Mouse (Mus musculus) kidney, postnatal 36 days (tissue): ENCODE measurements around the gene Fto.

Source experiments
- DNase-seq, 2 experiments: peaks; one replicate each; pipeline ENCODE4 v3.0.0; 2021 to 2022; ENCODE audit warnings: mixed read lengths in 2 of 2

The Fto gene

DNA sequence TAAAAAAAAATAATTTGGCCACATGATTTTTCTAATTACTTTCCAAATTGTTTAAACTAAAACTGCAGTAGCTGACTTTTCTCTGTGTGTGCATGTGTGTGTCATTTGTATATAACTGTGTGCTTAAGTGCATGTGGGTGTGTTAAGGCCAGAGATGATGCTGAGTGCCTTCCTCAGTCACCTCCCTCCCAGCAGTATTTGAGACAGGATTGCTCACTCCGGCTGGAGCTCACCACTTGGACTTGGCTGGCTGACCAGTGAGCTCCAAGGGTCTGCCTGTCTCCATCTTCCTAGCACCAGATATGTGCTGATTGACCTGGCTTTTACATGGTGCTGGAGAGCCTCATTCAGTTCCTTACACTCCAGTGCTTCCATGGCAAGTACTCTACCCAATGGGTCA lies 144.7 kb downstream of the Fto start:
- DNase-seq: no peak

DNA sequence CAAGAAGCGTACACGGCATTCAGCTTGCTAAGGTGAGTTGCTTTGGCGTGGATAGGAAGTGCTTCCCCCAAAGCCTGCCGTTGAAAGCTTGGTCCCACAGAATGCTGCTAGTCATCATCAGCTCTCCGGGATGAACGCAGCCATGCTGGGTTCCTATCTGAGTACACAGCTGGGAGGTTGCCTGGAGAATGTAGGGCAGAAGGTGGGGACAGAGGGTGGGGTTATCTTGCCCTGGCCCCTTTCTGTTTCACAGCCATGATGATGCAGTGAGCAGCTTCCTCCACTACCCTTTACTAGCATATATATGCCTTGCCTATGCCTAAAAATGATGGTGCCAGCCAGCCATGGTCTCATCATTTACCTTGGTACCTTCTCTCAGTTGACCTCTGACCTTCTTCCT lies 147.6 kb downstream of the Fto start:
- no peak for DNase-seq

DNA sequence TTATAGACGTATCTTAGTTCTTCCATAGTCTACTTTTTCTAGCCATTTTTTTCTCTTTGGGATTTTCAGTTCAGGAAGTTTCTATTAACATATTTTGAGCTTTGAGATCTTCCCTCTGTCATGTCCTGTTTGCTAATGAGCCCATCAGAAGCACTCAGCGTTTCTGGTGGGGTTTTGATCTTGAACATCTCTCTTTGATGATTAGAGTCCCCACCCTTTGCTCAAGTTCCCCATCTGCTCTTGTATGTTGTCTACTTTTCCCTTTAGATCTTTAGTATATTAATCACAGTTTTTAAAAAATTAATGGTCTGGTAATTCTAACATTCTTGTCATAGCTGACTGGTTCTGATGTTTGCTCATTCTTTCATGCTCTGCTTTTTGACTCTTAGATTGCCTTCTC lies 150.4 kb downstream of the Fto start:
- no peak for DNase-seq

DNA sequence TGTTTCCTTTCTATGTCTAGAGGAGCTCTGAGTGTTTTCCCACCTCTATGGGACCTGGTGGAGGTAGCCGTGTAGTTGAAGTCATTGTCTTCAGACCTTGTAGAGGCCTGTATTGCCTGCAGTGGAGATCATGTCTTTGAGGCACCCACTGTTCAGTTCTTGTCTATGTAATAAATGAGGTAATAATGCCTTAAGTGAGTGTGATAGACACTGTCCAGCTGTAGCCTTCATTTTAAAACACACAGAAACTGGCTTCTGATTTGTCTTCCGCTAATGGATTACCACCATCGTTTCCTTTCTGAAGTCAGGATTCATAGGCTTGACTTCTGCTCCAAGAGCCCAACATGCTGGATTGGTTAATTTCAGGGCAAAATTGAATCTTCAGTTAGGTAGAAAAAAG lies 154.1 kb downstream of the Fto start:
- DNase-seq: no peak

DNA sequence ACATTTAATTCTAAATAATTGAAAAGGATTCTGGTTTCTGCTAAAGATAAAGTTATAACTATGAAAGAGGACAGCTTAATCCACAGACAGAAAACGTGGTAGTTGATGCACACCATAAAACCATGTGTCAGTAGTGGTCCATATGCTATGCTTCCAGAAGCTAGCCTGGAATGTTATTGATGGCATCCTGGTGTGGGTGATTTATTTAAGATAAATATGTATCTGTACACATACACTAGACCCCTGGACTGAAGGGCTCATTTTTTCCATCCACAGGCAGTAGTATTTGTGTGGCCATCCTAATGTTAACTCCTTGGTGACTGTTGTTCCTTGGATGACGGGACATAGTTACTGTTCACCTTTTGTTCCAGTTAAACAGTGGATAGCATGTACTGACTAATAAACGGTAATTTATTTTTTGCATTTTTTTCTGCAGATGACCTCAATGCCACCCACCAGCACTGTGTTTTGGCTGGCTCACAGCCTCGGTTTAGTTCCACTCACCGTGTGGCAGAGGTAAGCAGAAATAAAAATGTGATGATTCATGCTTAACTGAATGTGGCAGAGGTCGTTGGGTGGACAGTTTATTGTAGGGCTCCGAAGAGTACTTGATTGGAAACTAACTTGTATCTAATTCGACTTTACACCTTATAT lies 154.7 kb downstream of the Fto start:
- peak; percentile 45 to 49 for DNase-seq

DNA sequence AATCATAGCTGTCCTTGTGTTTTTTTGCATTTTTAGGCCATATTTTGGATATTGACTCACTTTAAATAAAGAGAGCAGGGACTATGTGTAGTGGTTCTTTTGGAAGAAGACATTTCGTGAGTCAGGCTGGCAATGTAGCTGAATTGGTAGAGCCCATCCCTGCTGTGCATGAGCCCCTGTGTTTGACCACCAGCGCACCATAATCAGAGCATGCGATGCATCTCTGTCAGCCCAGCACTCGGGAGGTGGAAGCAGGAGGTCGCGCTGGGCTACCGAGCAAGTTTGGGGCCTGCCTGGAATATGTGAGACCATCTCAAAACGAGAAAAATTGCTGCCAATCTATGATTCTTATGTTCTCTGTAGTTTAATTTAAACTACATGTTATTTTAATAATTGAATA lies 156.1 kb downstream of the Fto start:
- no peak for DNase-seq

DNA sequence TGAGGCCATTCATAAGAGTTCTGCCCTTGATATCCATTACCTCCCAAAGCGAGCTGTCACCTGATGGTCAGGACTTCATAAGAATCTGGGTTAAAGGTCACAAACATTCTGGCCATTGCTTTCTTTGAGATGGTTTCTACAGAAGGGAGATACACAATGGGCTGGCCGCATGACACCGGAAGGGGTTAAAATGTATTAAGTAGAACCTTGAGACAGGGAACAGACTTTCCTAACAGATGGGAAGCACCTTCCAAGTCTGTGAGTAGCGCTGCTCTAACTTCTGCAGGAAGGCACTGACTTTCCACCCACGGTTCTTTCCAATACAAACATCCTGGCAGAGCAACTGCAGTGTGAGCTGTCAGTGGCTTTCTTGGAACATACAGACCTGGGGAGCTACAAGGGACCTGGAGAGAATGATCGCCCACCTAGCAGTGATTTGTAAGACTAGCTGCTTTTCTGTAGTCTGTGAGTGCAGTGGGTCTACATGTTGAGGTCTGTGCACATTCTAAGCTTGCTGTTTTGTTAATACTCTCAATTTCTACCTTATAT lies 161.5 kb downstream of the Fto start:
- DNase-seq: no peak

DNA sequence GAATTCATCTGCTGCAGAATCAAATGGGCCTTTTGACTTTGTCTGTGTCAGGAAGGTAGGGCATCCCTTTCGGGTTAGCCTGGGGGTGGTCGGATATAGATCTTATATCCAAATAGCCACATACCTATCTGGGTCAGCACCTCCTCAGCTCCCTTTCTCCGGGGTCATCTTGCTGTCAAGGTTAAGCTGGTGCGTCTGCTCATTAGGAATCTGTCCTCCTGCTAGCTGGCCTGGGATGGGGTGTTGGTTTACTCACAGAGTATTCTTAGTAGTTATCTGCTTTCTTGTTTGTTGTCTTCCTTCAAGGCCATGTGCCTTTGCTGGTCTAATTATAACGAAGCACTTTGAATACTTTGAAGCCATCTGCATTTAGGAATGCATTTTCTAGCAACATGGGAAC lies 163.7 kb downstream of the Fto start:
- DNase-seq: no peak

DNA sequence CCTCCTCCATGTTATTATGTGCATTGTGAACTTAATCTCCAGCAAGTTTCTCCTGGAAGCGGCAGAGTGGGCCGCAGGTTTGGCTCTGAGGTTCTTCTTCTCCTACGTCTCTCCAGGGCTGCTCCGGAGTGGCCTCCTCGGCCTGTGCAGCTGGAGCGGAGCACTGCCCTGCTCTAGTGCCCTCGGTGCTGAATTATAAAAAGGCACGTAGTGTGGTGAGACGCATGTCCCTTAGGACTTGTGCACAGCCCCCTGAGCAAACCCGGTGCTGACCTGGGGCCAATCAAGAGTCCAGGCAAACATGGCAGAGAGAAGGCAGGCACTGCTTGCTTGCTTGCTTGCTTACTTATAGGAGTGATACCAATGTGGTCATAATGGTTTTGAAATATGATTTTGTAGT lies 164.1 kb downstream of the Fto start:
- DNase-seq: no peak

DNA sequence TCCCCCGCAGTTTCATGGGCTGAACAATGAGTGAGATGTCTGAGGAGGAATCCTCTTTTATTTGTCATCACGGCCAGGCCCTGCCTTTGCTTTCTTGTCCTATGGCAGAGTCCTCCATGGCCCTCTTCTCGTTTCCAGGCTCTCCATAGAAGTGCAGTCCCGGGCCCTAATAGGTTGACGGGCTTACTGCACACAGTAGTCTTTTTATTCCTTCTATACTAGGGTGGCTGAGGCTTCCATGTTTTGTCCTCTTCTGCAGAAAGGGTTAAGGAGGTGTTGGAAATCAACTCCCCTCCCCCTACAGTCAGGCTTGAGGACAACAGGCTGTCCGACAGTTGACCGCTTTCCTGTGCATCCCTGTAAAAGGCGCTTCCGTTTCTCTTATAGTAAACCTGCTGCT lies 169.2 kb downstream of the Fto start:
- DNase-seq: no peak

DNA sequence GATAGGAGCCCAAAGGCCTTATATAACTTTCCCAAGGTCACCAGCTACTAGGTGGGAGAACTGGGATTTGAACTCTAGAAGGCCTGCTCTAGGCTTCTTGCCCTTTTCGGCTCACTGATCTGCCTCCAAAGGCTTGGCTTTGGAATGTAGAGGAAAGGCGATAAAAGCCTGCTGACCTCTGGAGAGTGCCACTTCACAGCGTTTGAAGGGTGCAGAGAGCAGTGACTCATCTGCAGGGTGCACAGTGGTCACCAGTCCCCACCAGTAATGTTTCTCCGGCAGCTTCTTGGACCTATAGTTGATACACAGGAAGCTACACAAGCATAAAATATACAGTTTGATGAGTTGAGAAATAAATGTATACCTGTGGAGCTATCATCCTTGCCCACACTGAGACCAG lies 173.1 kb downstream of the Fto start:
- DNase-seq: no peak

DNA sequence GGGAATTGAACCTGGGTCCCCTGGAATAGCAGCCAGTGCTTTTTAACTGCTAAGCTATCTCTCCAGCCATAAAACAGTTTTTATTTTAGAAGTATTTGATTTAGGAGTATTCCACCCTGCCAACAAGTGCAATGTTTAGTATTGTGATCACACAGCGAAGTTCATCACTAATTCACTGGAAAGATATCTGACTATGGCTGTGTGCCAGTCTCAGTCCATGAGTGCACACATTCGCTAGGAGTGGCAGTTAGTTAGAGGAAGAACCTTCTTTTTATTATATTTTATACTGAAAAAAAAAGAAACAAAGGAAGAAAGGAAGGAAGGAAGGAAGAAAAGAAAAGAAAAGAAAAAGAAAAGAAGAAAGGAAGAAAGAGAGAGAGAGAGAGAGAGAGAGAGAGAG lies 174.1 kb downstream of the Fto start:
- DNase-seq: no peak

DNA sequence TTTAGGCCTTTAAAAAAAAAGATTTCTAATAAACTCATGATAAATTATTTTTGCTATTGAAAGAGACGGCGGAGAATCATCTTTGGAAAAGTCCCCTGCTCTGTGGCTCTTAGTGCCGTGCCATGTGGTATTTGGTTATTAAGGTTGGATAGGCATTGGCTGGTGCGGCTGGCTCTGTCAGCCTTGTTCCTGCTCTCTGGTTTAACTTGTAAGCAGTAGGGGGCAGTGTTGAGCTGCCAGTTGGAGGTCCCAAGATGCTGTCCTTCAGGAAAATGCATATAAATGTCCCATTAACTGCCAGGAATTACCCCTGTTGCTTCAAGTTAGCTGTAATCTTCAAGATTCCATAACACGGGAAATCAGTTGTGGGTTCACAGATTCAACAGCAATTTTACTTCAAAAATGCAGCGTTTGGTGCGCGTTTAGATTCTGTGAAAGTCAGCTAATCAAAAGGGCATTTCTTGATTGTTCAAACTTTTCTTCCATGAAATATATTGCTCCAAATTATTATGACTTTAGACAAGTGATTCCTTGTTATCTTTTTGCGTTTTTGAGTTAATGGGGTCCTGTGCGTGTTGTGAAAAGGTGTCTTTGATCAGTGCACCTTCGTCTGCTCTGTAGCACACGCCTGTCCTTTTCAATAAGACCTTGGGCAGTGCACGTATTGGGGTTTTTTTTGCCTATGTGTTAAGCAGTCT lies 174.9 kb downstream of the Fto start:
- peak; percentile 81 to 85 for DNase-seq

DNA sequence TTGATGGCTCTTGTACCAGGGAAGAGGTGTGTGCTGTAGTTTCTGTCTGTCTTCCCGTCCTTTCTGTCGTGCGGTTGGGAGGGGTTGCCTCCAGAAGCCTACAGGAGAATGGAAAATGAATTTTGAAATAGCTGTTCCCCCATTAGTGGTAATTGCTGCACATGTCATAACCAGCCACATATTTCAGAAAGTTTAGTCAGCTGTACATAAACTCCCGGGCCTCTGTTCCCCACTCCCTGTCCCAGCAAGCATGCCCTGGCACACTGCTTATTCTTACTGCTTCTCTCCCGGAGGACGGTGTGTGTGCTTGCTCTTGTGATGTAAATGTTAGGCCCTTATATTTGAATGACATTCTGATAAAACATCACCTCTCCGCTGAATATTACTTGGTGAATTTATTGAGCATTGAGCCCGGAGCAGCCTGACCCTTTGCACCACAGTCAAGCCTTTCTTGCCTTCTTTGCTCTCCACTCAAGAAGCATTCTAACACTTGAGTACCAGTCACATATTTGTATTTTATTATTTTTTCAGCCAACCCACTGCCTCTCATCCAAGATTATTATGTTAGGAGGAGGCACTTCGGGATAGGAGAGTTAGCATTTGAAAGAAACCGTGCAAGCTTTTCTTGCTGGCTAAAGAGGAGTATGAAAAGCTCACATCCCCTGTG lies 175.6 kb downstream of the Fto start:
- DNase-seq: no peak

DNA sequence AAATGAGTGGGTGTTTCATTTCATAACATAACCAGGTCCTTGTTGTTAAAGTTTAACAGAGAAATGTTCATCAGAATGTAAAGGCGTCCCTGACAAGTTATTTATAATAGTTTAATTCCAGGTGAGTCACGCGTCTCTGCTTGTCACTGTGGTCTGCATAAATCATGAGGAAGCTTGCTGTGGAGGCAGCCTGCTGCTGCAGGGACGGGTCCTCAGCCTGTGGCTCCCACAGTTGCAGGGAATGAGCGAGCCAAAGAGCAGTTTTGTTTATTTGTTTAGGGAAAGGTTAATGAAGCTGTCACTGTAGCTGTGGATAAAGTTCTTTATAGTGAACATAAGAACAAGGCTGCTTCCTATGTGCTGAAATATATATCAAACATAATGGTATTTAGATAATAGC lies 176.7 kb downstream of the Fto start:
- DNase-seq: no peak

DNA sequence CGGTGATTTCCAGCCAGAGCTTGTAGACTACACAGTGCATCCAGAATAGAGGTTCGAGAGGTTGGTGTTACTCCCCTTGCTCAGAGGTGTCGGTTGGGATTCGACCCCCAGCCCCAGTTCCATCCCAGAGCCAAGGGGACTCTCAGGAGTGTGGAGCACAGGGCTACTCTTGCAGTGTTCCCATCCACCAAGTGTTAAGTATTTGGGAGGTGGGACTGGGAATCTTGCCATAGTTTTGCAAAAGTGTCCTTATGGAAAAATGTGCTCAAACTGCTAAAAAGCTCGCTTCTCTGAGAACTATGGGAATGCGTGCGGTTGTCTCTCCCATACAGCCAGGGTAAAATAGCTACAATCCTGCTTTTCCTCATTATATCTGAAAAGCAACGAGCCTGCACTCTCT lies 180.0 kb downstream of the Fto start:
- no peak for DNase-seq

DNA sequence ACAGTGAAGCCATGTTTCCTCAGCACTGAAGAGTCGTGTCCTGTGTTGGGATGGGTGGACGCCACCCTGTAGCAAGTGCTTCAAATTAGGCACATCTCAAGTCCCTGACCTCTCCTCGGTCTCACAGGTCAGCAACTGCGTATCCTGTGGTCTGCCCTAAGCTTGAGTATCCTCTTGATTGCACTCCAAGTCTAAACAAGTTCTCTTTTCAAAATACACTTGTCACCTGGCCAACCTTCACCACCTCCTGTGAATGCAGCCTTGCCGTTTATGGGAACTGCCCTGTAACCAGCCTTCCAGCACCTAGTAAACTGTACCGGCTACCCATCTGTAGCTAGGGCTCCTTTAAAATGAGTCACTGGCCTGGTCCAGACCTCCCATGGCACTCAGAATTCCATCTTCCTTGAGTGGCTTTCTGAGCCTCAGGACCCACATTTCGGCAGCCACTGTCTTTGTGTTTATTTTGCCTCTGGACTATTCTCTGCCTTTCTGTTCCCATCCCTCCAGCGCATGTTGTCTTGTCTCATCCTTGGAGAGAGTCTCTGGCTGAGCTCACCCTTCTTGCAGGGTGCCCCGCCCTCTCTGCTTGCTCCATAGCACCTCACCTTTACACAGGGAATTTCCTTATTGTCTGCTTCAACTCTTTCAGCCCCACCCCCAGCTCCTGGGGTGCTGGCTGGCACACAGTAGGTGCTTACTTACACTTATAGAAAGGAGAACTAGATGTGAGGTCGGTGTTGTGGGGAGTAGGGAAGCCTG lies 181.4 kb downstream of the Fto start:
- no peak for DNase-seq

DNA sequence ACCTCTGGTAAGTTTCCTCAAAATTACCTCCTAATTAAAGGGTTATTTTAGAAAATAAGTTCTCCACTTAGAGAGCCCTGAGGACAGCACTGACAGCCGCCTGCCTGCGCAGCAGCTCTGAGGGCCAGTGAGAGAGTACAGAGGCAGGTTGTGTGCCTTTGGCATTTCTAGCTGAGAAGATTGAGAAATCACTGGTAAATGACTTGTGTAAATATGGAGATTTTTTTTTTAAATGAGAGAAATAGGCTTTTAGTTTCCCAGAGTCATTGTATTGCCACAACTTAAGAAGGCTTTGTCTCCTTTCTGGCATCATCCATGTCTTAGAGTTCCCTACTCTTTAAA lies 181.9 kb downstream of the Fto start:
- no peak for DNase-seq

DNA sequence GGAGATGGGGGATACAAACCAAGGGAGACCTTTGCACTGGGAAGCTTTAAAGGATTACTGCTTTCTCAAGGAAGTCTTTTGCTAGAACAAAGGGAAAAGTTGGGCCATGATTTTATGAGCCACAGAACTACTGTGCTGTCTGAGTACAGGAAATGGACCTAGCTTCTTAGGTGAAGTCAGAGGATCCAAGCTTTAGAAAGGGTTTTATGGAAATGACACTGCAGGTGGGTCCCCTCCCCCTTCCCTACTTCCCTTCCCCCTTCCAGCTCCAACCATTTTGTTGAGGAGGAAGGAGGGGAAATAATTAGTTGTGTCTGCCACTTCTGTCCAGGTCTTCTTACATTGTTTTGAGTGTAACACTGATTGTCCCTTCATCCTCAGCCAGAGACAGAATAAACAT lies 182.7 kb downstream of the Fto start:
- no peak for DNase-seq

DNA sequence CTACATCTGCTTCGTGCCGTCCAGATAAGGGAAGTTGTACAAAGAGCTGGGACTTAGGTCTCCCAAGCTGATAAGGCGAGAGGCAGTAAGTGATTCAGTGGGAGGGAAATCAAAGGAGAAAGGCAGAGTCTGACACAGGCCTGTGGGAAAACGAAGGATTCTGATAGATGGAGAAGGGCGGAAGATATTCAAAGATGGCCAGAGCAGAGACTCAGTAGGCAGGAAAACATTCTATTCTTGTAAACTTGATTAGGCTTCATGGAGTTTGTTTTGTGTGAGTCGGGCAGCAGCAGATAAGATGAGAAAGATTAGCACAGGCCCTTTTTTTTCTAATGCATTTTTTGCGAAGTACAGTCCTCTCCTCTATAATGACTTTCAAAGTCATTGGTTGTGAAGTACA lies 183.6 kb downstream of the Fto start:
- no peak for DNase-seq

DNA sequence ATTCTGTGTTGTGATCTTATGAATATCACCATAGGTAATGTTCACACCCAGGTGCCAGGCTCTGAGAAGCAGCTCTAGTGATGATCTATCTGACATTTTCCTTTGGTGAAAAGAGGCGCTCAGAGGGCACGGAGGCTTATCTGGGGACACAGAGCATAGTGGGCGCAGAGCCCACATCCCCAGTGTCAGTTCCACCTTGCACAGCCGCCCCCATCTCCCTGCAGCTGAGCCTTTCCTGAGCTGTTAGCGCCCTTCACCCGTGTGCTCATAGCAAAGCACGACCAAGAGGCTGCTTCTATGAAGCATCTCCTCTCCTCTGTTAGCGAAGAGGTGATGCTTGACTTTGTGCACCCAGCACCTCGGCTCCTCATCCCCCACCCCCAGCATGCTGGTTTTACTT lies 185.3 kb downstream of the Fto start:
- DNase-seq: no peak

DNA sequence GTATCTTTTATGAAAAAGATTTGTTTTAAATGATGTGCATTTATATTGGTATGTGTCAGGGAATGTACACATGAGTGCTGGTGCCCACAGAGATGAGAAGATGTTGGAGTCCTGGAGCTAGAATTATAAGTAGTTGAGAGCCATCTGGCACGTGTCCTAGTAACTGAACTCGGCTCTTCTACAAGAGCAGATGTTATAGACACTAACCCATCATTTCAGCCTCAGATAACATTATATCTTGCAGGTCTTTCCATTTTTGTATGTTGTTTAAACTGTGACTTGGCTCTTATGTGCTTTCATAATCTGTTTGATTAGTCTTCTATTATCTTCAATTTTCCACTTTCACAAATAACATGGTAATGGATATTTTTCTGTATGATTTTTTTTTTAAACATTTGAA lies 186.0 kb downstream of the Fto start:
- DNase-seq: no peak

DNA sequence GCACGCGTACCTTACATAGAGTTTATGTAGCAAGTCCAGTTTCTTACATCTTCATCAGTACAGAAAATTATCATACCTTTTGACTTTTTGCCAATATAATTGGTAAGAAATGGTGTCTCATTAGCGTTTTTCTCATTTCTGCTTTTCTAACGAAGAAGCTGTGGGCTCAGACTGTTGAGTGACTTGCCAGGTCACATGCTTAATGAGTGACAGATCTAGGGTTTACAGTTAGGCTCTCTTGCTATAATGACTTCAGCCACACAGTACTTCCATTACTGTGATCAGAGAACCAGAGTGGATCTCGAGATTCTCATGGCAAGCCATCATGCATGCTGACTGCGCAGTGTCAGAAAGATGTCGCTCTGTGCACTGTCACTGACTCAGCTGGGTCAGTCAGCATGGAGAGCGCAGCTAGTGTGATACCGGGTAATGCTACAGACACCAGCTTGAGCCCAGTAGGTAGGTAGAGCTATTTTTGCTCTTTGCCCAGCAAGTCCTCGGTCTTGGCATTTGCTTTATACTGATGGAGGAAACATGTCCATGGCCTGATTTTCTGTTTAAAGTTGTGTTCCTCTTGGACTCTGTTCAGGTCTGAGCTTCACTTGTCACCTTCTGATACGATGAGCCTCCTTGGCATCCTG lies 188.8 kb downstream of the Fto start:
- no peak for DNase-seq
